ENCODE assay signal across 12 mouse cellular contexts in genomic region chr10:88405812-88406211, GRCm38 (mm10). TPM values are rescaled to one million over a fixed set of nuclear protein-coding genes. Genes with fewer than 3 reads are reported as not detected.
DNase-seq lines count a peak whose midpoint lies in the region; ATAC-seq and TF ChIP-seq lines count a peak whose summit lies in the region.
"Had no signal": no experiment of that assay in that cellular context is flagged by ENCODE, and none has a peak within 500 bp of the region (broad histone marks: within the 10 kb centered on the region; RNA-seq: fewer than 3 reads in every experiment).

No protein-coding gene starts in this region.

- no peaks in the 10 kb centered on the region for H3K9me3 ChIP-seq in hindbrain, embryonic 11.5 days (ENCODE audit: control insufficient read depth, low read length)
- H3K9me3 ChIP-seq: embryonic facial prominence, embryonic 13.5 days had no signal

- in situ Hi-C loops in Patski (cut with MboI; ENCODE audit: low pct_unique_long_range_greater_than_20kb), result no loop called here

- no peak overlapping the region for H3K9ac ChIP-seq in hindbrain, embryonic 11.5 days (ENCODE audit: low read depth, low read length)
- H3K9ac ChIP-seq: embryonic facial prominence, embryonic 13.5 days had no signal

- H3K36me3 ChIP-seq in hindbrain, embryonic 11.5 days (ENCODE audit: control insufficient read depth, insufficient read depth, low read length), result no peaks in the 10 kb centered on the region

- H3K27me3 ChIP-seq in Patski, result no peaks in the 10 kb centered on the region
- no peaks in the 10 kb centered on the region for H3K27me3 ChIP-seq in hindbrain, embryonic 11.5 days (ENCODE audit: control insufficient read depth, insufficient read depth, low read length)
- H3K27me3 ChIP-seq: embryonic facial prominence, embryonic 13.5 days had no signal

- DNase-seq in gastrocnemius, adult 18-20 months (ENCODE audit: low spot score), result peak; percentile 72
- no peak for DNase-seq in gastrocnemius, postnatal 36 days
- DNase-seq in 3T3-L1 (ENCODE audit: low read depth, low spot score) (peak; percentile 66), Patski (ENCODE audit: low read depth, low spot score) (peak; percentile 95)
- no peak for DNase-seq in hindbrain, embryonic 11.5 days (ENCODE audit: low spot score)
- DNase-seq in urinary bladder, postnatal 14 days (ENCODE audit: low spot score), result no peak
- DNase-seq in c-Kit-positive CD71-positive TER-119-positive erythroid progenitor cells, embryonic 14.5 days (ENCODE audit: low spot score), result no peak
- DNase-seq: lung, adult 18-20 months had no signal

- peak; percentile 98 for ATAC-seq in Patski
- ATAC-seq in inflammation-experienced regulatory T-cells, adult 6 months, result peak; percentile 97
- no peak for ATAC-seq in hindbrain, embryonic 11.5 days (ENCODE audit: low FRiP score)
- ATAC-seq: midbrain, embryonic 16.5 days had no signal

- POLR2A ChIA-PET in Patski (lab: Charles Lee), result no interaction called here

- CTCF ChIA-PET in Patski (lab: Charles Lee), result interaction anchor here (1.3 to 1.4 kb wide), 2 partner anchors 20 to 27 kb away, joined by 3 to 5 read pairs; partner anchors contain the start of genes Dram1 and Gnptab

- no peaks in the 10 kb centered on the region for H3K4me1 ChIP-seq in hindbrain, embryonic 11.5 days (replicated peaks; ENCODE audit: control insufficient read depth, insufficient read depth, low read length)
- H3K4me1 ChIP-seq: embryonic facial prominence, embryonic 13.5 days had no signal

- WGBS in hindbrain, embryonic 11.5 days, result 82% methylated on average over 7 of the region's 7 CpGs

- H3K4me2 ChIP-seq in hindbrain, embryonic 11.5 days (replicated peaks; ENCODE audit: low read depth, low read length), result no peak overlapping the region
- H3K4me2 ChIP-seq: embryonic facial prominence, embryonic 13.5 days had no signal

- no peak overlapping the region for H3K27ac ChIP-seq in hindbrain, embryonic 11.5 days (ENCODE audit: low read depth, low read length)
- H3K27ac ChIP-seq: embryonic facial prominence, embryonic 13.5 days had no signal

- intact Hi-C loops in gastrocnemius, postnatal 36 days (cut with DNase I), result no loop called here

- no peak overlapping the region for H3K4me3 ChIP-seq in hindbrain, embryonic 11.5 days (ENCODE audit: low read depth, low read length)
- H3K4me3 ChIP-seq: embryonic facial prominence, embryonic 13.5 days had no signal

- TF ChIP-seq CTCF in Patski (IDR thresholded peaks at IDR 0.05), result no peak

RNA-seq across cellular contexts. Expression of gene Gnptab, which starts 26.9 kb away (rescaled TPM):
- 10 to 100 TPM; 18.8 to 19.9 TPM for total RNA-seq in gastrocnemius, adult 18-20 months (2021)
- total RNA-seq in gastrocnemius, postnatal 36 days (2021), result 10 to 100 TPM; 17.0 to 19.2 TPM
- 26.3 TPM for polyA plus RNA-seq in Patski (2021)
- polyA plus RNA-seq in inflammation-experienced regulatory T-cells, adult 6 months (2017; shearing (Covaris generic)), result 1 to 10 TPM; 6.5 to 9.1 (median 6.8) TPM
- polyA plus RNA-seq in hindbrain, embryonic 11.5 days (2014; fragmentation: Nextera tagmentation; extraction: Ambion mirVana), result 9.7 and 11.1 TPM in 2 replicates

RNA-seq across cellular contexts. Expression of gene Dram1, which starts 26.9 kb away (rescaled TPM):
- total RNA-seq in gastrocnemius, adult 18-20 months (2021), result 1 to 10 TPM; 1.4 to 2.9 TPM
- total RNA-seq in gastrocnemius, postnatal 36 days (2021), result 1 to 10 TPM; 1.4 to 1.8 TPM
- polyA plus RNA-seq in Patski (2021), result 2.7 TPM
- 1 to 10 TPM; 1.3 to 1.8 (median 1.7) TPM for polyA plus RNA-seq in inflammation-experienced regulatory T-cells, adult 6 months (2017; shearing (Covaris generic))
- polyA plus RNA-seq in hindbrain, embryonic 11.5 days (2014; fragmentation: Nextera tagmentation; extraction: Ambion mirVana), result 0.59 and 1.0 TPM in 2 replicates
- total RNA-seq: MEL had no signal

RNA-seq across cellular contexts. Expression of gene Sycp3, which starts 53.6 kb away (rescaled TPM):
- under 1 TPM in 1 of 2 experiments, not detected in 1; 0.24 TPM for total RNA-seq in gastrocnemius, adult 18-20 months (2021)
- total RNA-seq in gastrocnemius, postnatal 36 days (2021), result not detected
- not detected for polyA plus RNA-seq in Patski (2021)
- not detected for polyA plus RNA-seq in inflammation-experienced regulatory T-cells, adult 6 months (2017; shearing (Covaris generic))
- polyA plus RNA-seq in hindbrain, embryonic 11.5 days (2014; fragmentation: Nextera tagmentation; extraction: Ambion mirVana), result not detected in 2 replicates
- total RNA-seq: MEL had no signal

Comparison
In these comparisons a context has a peak if more than half of its experiments do, and no peak if none do; other contexts are left out.
1. DNase-seq: peak in gastrocnemius, adult 18-20 months (single experiment), 3T3-L1 (single experiment) and Patski (single experiment); none in gastrocnemius, postnatal 36 days (0 of 2), hindbrain, embryonic 11.5 days (single experiment), urinary bladder, postnatal 14 days (single experiment) and c-Kit-positive CD71-positive TER-119-positive erythroid progenitor cells, embryonic 14.5 days (single experiment).